Mouse (Mus musculus) kidney, adult 11 months (tissue): ENCODE measurements around the gene Nupr1.

ENCODE experiments used
- DNase-seq: peaks from one replicate; pipeline ENCODE4 v3.0.0; 2022

The Nupr1 gene

GRCm38 (mm10) chr7:126595890-126596289, 34.8 kb downstream of the Nupr1 start:
- no peak for DNase-seq

DNA sequence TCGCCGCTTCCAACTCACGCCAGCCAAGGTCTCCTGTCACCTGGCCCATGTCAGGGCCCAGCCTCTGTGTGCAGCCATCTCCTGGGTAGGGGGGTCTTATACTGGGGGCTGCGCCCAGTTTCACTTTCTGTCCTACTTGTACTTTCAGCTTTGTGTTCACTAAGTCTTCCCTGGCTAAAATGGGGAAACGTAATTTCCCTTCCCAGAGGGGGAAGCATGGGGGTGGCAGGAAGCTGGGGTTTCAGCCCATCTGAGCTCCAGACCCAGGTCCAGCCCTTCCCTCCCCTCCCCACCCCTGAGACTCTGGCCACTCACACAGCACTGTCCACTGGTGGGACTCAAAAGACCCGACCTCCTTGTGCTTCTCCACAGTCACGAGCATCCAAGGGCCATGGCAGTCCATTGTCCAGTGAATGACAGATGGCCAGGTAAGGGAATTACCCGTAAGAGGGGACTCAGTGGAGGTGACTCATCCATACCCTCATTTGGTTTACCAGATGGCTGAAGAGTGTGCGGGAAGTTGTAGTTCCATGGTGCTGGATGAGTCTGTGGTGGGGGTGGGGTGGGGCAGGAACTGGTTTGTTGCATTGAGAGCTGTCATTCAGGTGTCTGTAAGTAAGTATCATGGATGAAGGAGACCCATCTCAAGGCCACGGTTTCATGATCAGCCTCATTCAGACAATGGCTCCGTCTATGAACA, 35.6 kb downstream of the Nupr1 start, which contains the start of gene Il27:
Il27 (minus strand) TSS at position 80 of the 700 bp plus-strand sequence.
- no peak for DNase-seq

DNA sequence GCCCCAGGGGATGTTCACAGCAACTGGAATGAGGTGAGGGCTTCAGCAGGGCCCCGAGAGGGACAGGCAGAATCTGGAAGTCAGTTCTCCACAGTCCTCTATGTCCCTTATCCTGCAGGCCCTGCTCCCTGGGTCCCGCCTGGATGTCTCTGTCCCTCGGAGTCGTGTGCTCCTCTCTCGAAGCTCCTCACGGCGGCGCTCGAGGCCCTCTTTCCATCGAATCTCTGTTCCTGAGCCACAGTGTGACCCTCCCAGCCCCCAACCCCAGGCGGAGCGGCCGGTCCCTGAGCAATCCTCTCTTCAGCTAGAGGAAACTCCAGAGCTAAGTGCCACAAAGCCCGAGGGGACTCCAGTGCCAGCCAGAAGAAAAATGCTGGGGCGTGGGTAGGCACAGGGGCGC, 42.9 kb downstream of the Nupr1 start:
- no peak for DNase-seq

DNA sequence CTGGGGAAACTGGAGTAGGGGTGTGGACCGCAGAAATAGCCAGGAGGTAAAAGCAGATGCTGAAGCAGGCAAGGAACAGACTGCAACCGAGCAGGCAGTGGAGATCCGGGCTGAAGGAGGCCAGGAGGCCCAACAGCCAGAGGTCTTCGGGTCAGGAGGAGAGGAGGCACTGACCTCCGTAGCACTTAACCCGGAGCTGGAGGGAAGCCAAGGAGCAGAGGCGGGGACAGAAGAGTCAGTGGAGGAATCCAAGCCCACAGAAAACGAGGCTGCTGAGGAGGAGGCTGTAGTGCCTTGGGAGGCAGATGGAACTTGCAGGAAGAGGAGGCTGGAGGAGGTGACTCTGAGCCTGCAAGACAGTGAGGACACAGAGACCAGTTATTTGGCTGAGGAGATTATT, 43.8 kb downstream of the Nupr1 start:
- DNase-seq, result peak; percentile 71

DNA sequence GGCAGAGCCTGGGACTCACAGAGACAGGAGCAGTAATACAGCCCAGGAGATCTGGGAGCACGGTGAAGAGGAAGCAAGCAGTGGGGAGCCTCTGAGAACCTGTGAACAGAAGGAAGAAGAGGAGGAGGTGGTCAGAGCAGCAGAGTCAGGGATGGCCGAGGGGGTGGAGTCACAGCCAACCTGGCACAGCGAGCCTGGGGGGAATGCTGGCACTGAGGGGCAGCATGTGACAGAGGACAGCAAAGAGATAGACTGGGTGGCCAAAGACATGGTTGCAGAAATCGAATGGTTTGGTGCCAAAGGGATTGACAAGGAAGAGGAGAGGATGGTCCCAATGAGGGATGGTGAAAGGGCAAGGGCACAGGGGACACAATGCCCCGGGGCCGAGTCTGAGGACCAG, 44.9 kb downstream of the Nupr1 start, which contains the start of gene Cln3:
Cln3 (minus strand) TSS at position 101 of the 400 bp plus-strand sequence.
- no peak for DNase-seq

DNA sequence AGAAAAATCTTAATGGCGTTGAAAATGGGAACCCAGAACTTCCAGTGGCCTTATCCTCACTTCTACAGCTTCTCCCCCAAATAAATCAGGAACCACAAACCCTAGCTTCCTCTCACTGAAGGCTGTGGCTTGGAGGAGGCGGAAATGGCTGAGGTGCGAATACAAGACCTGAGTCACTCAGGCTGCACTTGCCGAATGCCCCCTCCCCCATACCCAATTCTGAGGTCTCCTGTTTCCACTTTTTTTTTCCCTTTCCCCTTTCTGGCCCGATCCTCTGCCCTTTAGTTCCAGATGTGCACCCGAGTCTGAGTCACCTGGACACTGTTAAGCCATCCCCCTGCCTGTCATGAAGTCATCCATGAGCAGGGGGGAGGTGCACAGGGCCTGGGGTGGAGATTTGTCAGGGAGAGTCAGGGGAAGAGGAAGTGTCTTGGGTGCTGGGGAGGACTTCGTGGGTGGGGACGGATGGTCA, 46.1 kb downstream of the Nupr1 start, which contains the start of gene Apobr:
Apobr (plus strand) TSS at position 437 of the 472 bp plus-strand sequence.
- DNase-seq, result no peak

DNA sequence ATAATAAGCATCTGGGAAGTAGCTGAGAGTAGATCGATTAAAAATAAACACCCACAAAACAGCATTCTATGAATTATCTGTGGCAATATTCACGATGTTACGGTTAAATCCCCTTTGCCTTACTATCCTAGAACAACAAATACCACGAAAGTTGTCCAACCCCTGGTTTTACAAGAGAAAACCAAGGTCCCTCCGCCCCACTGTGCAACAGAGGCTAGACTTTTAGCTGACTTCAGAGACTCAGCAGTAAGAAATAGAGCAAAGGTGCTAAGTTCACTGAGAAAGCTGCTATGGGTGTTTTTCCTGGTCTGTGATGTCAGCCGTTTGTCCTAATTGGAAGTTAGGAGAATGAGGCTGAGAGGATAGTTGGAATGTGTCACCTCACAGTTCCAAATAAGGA, 46.9 kb downstream of the Nupr1 start:
- DNase-seq, result no peak

DNA sequence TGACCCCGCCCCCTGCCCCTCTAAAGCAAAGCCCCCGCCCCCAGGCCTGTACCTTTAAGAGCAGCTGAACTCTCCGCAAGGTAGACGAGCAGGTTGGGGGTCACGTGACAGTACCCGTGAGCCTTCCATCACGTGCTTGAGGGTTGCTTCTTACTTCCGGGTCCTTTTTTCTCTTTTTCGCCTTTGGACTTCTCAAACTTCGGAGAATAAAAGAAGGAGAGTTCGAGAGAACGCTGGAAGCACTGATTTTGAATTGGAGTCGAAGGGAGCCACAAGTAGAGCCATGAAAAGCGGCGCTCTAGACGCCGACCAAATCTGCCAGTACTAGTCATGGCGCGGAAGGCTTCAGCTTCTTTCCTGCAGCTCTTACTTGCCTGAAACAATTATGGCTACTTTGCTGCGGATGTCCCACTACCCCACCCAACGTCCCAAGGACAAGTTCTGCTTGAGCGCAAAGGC, 47.4 kb downstream of the Nupr1 start:
- DNase-seq, result peak; percentile 93

- peak; percentile 64 for DNase-seq
Observed at GRCm38 (mm10) chr7:126582759-126583158, 47.9 kb downstream of the Nupr1 start.

GRCm38 (mm10) chr7:126581661-126582060, 49.0 kb downstream of the Nupr1 start:
- no peak for DNase-seq

DNA sequence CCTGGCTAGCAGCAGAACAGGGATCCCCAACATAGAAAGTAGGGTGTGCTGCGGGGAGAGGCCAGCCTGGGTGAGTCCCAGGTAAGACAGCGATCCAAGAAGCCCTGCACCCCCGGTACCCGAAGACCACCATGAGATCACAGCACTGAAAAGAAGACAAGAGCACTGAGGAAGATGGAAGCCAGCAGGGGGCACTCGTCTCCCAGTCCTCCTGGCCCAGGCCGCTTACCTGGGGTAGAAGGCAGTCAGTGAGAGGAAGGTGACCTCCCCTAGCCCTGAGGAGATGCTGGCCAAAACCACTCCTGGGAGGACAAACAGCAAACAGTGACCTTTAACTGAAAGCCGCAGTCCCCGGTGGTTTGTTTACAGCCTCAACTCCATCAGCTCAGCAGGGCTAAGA, 51.5 kb downstream of the Nupr1 start:
- DNase-seq, result peak; percentile 78

GRCm38 (mm10) chr7:126576946-126577345, 53.7 kb downstream of the Nupr1 start:
- DNase-seq, result peak; percentile 49
